Mouse (Mus musculus): ENCODE results near the gene Snf8.

GRCm38 (mm10) chr11:96037499-96037898 lies 2.8 kb downstream of the Snf8 start:
- TF ChIP-seq CTCF (conservative IDR thresholded peaks at IDR 0.05; ENCODE audit: low read length) (no peak), POU5F1 (IDR thresholded peaks at IDR 0.05; ENCODE audit: borderline replicate concordance, low read length) (no peak), NANOG (IDR thresholded peaks at IDR 0.05; ENCODE audit: borderline replicate concordance, low read length) (no peak)
